Mouse (Mus musculus) cortical plate, adult 2 months (tissue): ENCODE data around the gene Tbc1d5.

Experiments used
- CTCF ChIP-seq: fragments of 200-500 bp; IDR thresholded peaks from 2 replicates; pipeline ENCODE4 v1.5.1; 2011; ENCODE audit warnings: mild to moderate bottlenecking, control low read depth, low read length; ENCODE audit not compliant: insufficient read depth; ENCODE audit errors: extremely low read depth
- POLR2A ChIP-seq: fragments of 200-500 bp; IDR thresholded peaks from 2 replicates; pipeline ENCODE4 v1.6.1; 2011; ENCODE audit warnings: mild to moderate bottlenecking, low read length, control low read depth; ENCODE audit not compliant: insufficient read depth; ENCODE audit errors: extremely low read depth

- TF ChIP-seq CTCF = no peak
- no peak for TF ChIP-seq POLR2A
Measured at GRCm38 (mm10) chr17:51111194-51111593, 68.0 kb downstream of the Tbc1d5 start.
